Mouse (Mus musculus): ENCODE data around the gene Ssr2.
"Not testable (repeated sequence)": the region's sequence is repeated elsewhere in the genome, so short reads cannot be mapped to it uniquely, and the experiment has no call there.

Gene Ssr2

DNA sequence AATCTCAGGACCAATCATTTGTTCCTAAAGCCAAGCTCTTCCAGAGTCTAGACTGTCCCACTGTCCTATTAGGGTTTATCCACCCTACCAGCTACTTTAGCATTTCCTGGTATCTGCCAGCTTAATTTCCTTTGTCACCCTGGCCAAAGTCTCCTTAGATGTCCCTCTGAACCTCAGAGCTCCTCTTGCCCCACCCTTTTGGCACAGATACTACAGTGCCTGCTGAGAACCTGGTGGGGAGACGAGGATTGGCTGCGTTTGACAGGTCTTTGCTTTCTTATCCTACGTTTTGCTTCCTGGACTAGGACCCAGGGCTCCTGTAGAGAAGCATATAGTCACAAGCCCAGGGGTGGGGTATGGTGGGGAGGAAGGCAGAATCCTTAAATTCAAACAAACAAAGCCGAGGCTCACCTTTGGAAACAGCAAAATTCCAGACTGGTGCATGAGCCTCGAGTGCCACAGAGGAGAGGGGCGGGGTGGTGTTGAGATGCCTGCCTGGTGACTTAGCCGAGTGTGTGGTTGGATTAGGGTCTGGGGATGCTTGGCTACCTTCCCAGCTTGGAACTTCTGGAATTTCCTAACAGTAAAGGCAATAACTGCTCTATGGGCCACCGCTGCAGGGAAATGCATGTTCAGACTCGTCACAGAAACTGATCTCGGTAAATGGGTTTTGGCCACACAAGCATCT, 18.4 kb downstream of the Ssr2 start:
- CTCF ChIA-PET, result interaction anchor here (0.5 to 1.2 kb wide), 3 partner anchors 10 to 122 kb away, joined by 3 to 5 read pairs (median 5); no protein-coding TSS in a partner anchor

DNA sequence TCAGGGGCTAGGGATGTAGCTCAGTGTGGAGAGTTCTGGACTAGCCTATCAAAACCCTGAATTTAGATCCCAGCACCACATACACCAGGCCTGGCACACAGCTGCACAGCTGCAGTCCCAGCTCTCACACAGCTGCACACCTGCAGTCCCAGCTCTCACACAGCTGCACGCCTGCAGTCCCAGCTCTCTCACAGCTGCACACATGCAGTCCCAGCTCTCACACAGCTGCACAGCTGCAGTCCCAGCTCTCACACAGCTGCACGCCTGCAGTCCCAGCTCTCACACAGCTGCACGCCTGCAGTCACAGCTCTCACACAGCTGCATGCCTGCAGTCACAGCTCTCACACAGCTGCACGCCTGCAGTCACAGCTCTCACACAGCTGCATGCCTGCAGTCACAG, 20.9 kb downstream of the Ssr2 start:
- CTCF ChIA-PET, result not testable (repeated sequence)

DNA sequence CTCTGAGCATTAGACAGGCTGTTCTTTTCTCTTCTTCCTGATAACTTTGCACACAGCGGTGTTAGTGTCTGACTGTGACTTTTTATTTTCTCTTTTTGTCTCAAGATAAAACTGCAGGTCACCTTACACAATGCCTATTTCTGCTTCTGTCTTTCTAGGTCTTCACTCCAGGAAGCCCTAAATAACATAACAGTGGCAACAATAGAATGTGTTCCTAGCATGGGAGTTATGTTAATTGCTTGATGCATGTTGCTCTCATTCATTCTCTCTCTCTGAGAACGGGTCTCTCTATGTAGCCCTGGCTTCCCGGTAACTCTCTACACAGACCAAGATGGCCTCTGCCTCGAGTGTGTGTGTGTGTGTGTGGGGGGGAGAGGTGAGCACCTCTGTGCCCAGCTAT, 26.8 kb downstream of the Ssr2 start:
- CTCF ChIA-PET, result interaction anchor here (0.7 kb wide), 1 partner anchor 60 kb away, joined by 5 read pairs; no protein-coding TSS in a partner anchor

- CTCF ChIA-PET, result interaction anchor here (0.8 to 1.7 kb wide), 2 partner anchors 10 to 47 kb away, joined by 5 to 12 read pairs; no protein-coding TSS in a partner anchor
These were observed 28.1 kb downstream of the Ssr2 start for GRCm38 (mm10) chr3:88603714-88604161.

DNA sequence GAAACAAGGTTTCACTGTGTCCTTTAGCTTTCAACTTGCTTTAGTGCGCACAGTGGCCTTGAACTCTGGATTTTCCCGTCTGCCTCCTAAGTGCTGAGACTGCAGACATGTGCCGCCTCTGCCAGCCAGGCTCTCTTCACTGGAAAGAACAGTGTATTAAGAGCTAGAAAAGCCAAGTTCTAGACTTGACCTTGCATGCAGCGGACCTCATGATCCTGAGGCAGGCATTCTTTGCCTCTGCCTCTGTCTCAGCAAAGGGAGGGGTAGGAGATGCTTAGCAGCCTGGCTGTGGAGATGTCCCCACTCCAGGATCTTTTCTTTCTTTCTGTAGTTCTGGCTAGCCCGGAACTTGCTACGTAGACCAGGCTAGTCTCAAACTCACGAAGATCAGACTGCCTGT, 29.2 kb downstream of the Ssr2 start:
- CTCF ChIA-PET, result interaction anchor here (1.7 kb wide), 1 partner anchor 11 kb away, joined by 5 read pairs; no protein-coding TSS in a partner anchor

DNA sequence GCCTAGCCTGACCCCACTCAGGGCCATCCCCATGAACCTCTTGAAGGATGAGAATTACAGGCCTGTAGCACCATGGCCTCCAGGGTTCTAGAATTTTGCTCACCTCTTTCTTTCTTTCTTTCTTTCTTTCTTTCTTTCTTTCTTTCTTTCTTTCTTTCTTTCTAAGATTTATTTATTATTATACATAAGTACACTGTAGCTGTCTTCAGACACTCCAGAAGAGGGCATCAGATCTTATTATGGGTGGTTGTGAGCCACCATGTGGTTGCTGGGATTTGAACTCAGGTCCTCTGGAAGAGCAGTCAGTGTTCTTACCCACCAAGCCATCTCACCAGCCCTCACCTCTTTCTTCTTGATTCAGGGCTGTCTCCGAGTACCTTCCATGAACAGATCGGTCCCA, 30.0 kb downstream of the Ssr2 start, which contains the start of gene Arhgef2:
Arhgef2 (plus strand) TSS at position 301 of the 400 bp plus-strand sequence.
- CTCF ChIA-PET, result interaction anchor here (3.0 kb wide), 1 partner anchor 26 kb away, joined by 7 read pairs; no protein-coding TSS in a partner anchor

GRCm38 (mm10) chr3:88607065-88607757, 31.5 kb downstream of the Ssr2 start:
- CTCF ChIA-PET, result interaction anchor here (0.7 to 3.0 kb wide), 5 partner anchors 13 to 33 kb away, joined by 3 to 7 read pairs (median 3); no protein-coding TSS in a partner anchor

- CTCF ChIA-PET, result interaction anchor here (0.7 to 3.0 kb wide), 5 partner anchors 13 to 33 kb away, joined by 3 to 7 read pairs (median 3); no protein-coding TSS in a partner anchor
These were observed 32.1 kb downstream of the Ssr2 start for GRCm38 (mm10) chr3:88607758-88608138.

GRCm38 (mm10) chr3:88609066-88609465, 33.4 kb downstream of the Ssr2 start:
- CTCF ChIA-PET, result no interaction called here

GRCm38 (mm10) chr3:88614418-88614817, 38.7 kb downstream of the Ssr2 start:
- CTCF ChIA-PET, result no interaction called here

- CTCF ChIA-PET, result no interaction called here
These were observed 39.4 kb downstream of the Ssr2 start for GRCm38 (mm10) chr3:88615117-88615516.

DNA sequence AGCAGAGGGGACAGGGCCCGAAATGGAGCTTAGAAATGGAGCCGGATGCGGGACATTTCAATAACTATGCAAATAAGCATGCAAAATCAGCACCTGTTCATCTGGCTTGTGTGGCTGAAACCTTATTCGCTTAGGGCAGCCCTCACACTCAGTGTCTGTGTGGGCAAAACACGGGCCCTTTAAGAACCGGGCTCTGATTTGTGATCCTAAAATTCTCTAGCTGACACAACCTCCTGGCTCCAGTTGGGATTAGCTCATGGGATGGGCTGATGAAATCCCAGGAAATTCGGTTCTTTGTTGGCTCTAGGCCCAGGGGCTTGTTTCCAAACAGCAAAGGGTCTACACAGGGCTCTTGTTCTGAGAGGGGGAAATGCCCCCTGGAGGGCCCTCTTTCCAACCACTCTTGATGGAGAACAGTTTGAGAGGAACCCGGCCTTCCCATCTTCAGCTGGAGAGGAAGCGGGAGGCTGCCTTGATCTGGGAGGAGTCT, 40.3 kb downstream of the Ssr2 start:
- CTCF ChIA-PET, result no interaction called here

DNA sequence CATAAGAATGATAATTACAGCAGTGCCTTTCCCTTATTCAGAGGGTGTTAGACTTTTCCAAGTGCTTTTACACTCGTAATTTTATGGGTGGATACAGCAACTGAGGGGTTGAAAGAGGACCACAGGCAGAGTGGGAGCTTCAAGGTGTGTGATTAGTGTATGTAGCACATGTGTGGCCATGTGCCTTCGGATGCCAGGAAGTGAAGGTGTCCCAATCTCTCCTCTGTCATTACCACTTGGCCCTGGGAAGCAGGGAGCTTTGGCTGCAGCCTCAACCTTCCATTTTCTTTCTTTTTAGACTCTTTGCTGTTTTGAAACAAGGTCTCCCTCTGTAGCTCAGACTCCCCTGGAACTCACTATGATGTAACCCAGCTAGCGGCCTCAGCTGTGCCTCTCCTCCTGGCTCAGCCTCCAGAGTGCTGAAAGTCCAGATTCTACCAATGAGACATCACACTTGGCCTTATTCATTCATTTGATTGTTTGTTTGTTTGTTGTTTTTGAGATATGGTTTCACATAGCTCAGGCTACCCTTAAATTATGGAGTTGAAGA, 41.4 kb downstream of the Ssr2 start:
- CTCF ChIA-PET, result no interaction called here

DNA sequence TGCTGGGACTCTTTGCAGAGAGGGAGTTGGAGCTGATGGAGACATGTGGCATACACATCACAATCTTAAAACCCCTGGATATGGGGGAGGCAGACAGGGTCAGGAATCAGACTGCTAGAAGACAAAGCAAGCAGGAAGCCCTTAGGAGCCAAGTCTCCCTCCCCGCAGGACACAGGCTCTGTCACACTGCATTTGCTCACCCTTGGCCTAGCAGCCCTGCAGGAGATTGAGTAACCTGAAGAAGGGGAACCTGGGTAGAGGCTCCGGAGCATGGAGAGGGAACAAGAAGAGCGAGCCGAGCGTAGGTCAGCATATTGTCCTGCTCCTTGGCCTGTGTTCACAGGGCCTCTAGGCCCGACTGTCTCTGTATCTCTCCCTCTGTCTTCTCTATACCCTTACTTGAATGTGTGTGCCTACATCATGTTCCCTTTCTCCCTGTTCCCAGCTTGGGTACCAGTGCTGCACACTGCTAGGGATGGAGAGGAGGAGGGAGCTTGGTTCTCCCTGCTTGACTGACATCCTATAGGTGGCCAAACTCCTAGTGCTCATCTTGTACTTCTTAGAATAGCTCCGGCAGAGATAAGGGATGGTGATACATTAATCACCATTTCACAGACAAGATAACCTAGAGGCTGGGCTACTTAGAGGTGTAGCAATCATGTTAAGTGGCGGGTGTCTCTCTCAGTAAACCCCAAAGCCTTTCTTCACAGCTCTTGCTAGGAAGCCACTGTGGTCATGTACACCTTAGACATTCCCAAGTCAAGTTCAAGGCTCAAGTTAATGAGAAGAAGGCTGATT, 42.6 kb downstream of the Ssr2 start:
- CTCF ChIA-PET, result no interaction called here

DNA sequence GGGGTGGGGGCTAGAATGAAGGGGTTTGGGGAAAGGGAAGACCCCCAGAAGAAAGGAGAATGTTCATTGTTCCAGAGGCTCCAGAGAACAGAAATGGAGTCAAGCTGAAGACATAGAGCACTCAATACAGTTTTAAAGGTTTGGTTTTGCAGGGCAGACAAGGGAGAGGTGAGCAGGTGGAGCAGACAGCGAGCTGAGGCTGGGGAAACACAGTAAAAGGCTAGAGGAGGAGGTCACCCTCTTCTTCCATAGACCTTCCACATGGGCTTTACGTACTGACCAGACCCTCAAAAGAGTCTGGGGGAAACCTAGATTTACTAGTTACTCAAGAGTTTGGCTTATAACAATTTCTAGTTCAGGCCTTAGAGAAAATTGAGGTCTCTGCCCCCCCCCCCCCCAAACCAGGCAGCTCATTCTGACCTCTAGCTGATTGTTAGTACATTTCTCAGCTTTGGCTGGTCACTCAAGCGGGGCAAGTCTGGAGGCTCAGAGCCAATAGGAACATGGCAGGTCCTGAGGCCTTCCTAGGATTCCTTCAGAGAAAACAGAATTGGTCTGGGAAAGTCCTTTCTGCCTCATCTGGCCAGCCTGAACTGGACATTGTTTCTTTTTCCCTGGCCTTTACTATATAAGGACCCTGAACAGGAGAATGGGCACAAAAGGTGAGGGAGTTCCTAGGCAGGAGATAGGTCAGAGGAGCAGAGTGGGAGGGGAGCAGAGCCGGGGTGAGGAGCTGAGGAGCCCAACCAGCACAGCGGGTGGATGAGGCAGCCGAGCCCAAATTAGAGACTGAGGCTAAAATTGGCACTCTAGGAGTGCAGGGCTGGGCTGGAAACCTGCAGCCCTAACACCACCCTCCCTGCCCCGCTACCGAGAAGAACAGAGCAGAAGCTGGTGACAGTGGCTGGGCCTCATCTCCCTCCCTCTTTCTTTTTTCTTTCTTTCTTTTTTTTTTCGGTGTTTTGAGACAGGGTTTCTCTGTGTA, 43.7 kb downstream of the Ssr2 start:
- CTCF ChIA-PET, result interaction anchor here (0.8 to 1.4 kb wide), 2 partner anchors 9 to 23 kb away, joined by 3 to 5 read pairs; no protein-coding TSS in a partner anchor

GRCm38 (mm10) chr3:88620146-88620991, 44.7 kb downstream of the Ssr2 start:
- CTCF ChIA-PET, result interaction anchor here (0.5 to 1.4 kb wide), 5 partner anchors 10 to 155 kb away, joined by 3 to 6 read pairs (median 5); no protein-coding TSS in a partner anchor

GRCm38 (mm10) chr3:88620992-88621536, 45.4 kb downstream of the Ssr2 start:
- CTCF ChIA-PET, result interaction anchor here (0.5 to 1.4 kb wide), 2 partner anchors 10 to 155 kb away, joined by 3 to 5 read pairs; no protein-coding TSS in a partner anchor

- CTCF ChIA-PET, result no interaction called here
These were observed 45.9 kb downstream of the Ssr2 start for GRCm38 (mm10) chr3:88621537-88622112.
